Mouse (Mus musculus) limb, embryonic 14.5 days (tissue): ENCODE measurements around the gene Tjp1. TPM values are rescaled to one million over a fixed set of nuclear protein-coding genes. Genes with fewer than 3 reads are reported as not detected.
A peak's percentile ranks its signal among the peaks of the same experiment; 100 is the strongest.

ENCODE experiments used
- ATAC-seq: fragments of 200-750 bp; cut with Nextera tagmentation; 2 replicates; pipeline ENCODE4 v1.8.0; 2017; ENCODE audit warnings: low read depth, moderate number of reproducible peaks, moderate TSS enrichment; ENCODE audit not compliant: low FRiP score
- DNase-seq: peaks from one replicate; pipeline ENCODE4 v3.0.0-alpha.2; 2015; ENCODE audit warnings: low spot score
- H3K27ac ChIP-seq: fragments of 300-500 bp; sonication (generic); replicated peaks from 2 replicates; pipeline ENCODE4 v1.5.1; 2014; ENCODE audit warnings: low read depth, mild to moderate bottlenecking, low read length, moderate library complexity, mixed read lengths
- H3K27me3 ChIP-seq: fragments of 300-500 bp; sonication (generic); 2 replicates; pipeline ENCODE4 v1.6.1; 2014; ENCODE audit warnings: low read length, mixed read lengths; ENCODE audit not compliant: control insufficient read depth, insufficient read depth
- H3K36me3 ChIP-seq: fragments of 300-500 bp; sonication (generic); 2 replicates; pipeline ENCODE4 v1.6.1; 2014; ENCODE audit warnings: mild to moderate bottlenecking, low read length, moderate library complexity, mixed read lengths; ENCODE audit not compliant: control insufficient read depth, insufficient read depth
- H3K4me1 ChIP-seq: fragments of 300-500 bp; sonication (generic); 2 replicates; pipeline ENCODE4 v1.6.1; 2014; ENCODE audit warnings: antibody characterized with exemption, low read length, mixed read lengths; ENCODE audit not compliant: control insufficient read depth, insufficient read depth
- H3K4me2 ChIP-seq: fragments of 300-500 bp; sonication (generic); replicated peaks from 2 replicates; pipeline ENCODE4 v1.6.1; 2014; ENCODE audit warnings: low read depth, mild to moderate bottlenecking, low read length, moderate library complexity; ENCODE audit not compliant: severe bottlenecking
- H3K4me3 ChIP-seq: fragments of 300-500 bp; sonication (generic); replicated peaks from 2 replicates; pipeline ENCODE4 v1.5.1; 2014; ENCODE audit warnings: low read length
- H3K9ac ChIP-seq: fragments of 300-500 bp; sonication (generic); 2 replicates; pipeline ENCODE4 v1.6.1; 2014; ENCODE audit warnings: mild to moderate bottlenecking, low read depth, low read length, moderate library complexity; ENCODE audit not compliant: severe bottlenecking
- H3K9me3 ChIP-seq: fragments of 300-500 bp; sonication (generic); 2 replicates; pipeline ENCODE4 v1.6.1; 2016; ENCODE audit warnings: low read length; ENCODE audit not compliant: control insufficient read depth
- POLR2A ChIP-seq: fragments of 200-500 bp; IDR thresholded peaks from 2 replicates; pipeline ENCODE4 v1.8.0; 2012; ENCODE audit warnings: inconsistent platforms, mild to moderate bottlenecking, moderate library complexity, borderline replicate concordance; ENCODE audit not compliant: insufficient read depth, insufficient read length; ENCODE audit errors: extremely low read depth
- WGBS: fragments of 180-500 bp; shearing (Covaris S2); extraction: QIAGEN DNeasy Blood & Tissue Kit; methylation state at CpG from one replicate; pipeline ENCODE4 v1.1.7; 2014; 5-methylcytosine and 5-hydroxymethylcytosine counted together
- polyA plus RNA-seq, 2 experiments: library from polyadenylated mRNA; depleted of rRNA in 1 of 2; stranded (reverse) in 1 of 2; unstranded in 1 of 2; fragments of >200 nt; fragmentation: Nextera tagmentation in 1 of 2; extraction: Ambion mirVana in 1 of 2; gene quantifications; 2 replicates each; pipeline versions ENCODE4 v1.2.1 to v1.2.3; 2012 to 2014

The Tjp1 gene
- polyA plus RNA-seq, 2 experiments: 17.9 to 37.2 TPM

DNA sequence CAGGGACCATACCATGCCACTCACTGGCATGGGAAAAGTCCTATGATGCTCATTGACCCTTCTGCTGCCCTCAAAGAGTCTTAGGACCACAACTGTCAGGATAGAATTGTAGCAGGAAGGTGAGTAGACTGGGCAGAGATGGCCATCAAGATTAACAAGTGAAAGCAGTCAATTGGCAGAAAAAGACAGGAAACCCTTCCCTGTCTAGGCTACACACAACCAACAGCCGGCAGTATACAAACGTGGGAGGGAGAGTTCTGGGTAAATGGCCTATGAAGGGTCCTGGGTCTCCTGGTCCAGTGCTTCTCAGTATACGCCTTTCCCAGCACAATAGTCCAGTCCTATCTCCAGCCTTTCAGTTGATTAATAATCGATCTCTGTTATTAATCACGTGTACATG lies 89.4 kb downstream of the Tjp1 start:
- Histone ChIP-seq H3K9ac (no peak overlapping the region), H3K9me3 (no peaks in the 10 kb centered on the region), H3K27ac (no peak overlapping the region), H3K27me3 (no peaks in the 10 kb centered on the region), H3K4me3 (no peak overlapping the region), H3K36me3 (no peaks in the 10 kb centered on the region), H3K4me1 (no peaks in the 10 kb centered on the region), H3K4me2 (no peak overlapping the region)
- WGBS: 89% methylated on average over 5 of the region's 5 CpGs
- TF ChIP-seq POLR2A: no peak
- no peak for DNase-seq
- no peak for ATAC-seq

DNA sequence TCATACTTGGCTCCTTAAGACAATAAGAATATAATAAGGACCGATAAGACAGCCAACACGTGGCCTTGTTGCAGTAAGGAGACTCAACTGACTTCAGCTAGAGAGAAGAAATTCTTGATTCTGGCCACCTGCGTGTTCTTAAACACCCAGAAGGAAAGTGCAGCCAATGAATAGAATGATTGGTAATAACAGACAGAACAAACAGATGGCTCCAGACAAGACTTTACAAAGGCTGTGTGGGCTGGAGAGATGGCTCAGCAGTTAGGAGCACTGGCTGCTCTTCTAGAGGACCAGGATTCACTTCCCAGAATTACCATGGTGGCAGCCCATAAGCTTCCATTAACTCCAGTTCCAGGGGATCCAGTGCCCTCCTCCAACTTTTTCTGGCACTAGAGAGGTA lies 90.7 kb downstream of the Tjp1 start:
- H3K27me3 ChIP-seq: no peaks in the 10 kb centered on the region
- WGBS: 69% methylated on average over 3 of the region's 3 CpGs
- H3K27ac ChIP-seq: no peak overlapping the region
- no peak for TF ChIP-seq POLR2A
- DNase-seq: no peak
- ATAC-seq: no peak
- no peak overlapping the region for H3K4me2 ChIP-seq
- H3K4me3 ChIP-seq: no peak overlapping the region
- no peak overlapping the region for H3K9ac ChIP-seq
- H3K4me1 ChIP-seq: no peaks in the 10 kb centered on the region
- no peaks in the 10 kb centered on the region for H3K36me3 ChIP-seq
- H3K9me3 ChIP-seq: no peaks in the 10 kb centered on the region

DNA sequence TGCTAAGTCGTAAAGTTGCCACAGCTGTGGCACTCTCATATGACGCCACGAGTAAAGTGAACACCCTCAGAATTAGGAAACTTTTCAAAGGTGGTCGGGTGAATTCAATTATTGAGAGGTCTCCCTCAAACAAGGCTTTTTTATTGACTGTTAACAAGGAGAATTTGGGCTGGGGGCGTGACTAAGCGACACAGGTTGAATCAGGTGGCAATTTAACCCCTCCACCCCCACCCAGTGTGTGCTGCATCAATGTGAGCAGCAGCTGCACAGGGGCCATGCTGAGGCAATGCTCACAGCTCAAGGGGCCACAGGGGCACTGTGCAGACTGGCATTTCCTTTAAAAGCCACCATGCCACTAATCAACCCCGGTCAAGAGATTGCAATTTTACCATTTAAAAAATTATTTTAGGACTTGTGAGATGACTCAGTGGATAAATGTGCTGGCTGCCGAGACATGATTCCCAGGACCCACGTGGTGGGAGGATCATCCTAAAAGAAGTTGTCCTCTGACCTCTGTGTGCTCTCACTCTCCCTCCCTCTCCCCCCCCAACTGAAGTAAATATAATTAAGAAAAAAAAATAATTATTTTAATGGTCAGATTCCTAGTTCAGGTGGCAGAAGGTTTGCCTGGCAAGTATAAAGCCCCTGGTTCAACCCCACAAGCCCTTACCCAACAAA lies 96.4 kb downstream of the Tjp1 start:
- ATAC-seq: 0 out of 2 replicates have a peak, but pooled peaks have one; percentile 50
- WGBS: 10% methylated on average over 9 of the region's 9 CpGs

DNA sequence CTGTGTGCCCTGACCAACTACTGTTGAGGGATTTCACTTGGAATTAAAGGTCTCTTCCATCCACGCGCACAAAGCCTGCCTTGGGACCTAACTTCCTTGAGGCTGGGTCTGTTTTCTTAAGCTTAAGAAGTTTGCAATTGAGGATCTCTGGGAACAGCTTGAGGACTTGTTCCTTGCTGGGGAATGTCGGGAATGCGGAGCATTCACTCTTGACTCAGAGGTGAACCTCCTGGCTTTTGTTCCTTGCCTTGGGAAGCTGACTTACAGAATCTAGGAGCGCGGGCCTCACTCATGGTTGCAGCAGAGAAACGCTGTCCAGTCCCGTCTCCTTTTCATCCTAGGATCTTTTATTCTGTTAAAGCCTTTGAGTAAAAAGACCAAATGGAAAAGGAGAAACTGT lies 97.2 kb downstream of the Tjp1 start:
- H3K36me3 ChIP-seq: no peaks in the 10 kb centered on the region
- DNase-seq: peak; percentile 12
- H3K9ac ChIP-seq: no peak overlapping the region
- no peak for TF ChIP-seq POLR2A
- H3K4me2 ChIP-seq: no peak overlapping the region
- H3K27ac ChIP-seq: 0 out of 2 replicates have a peak overlapping the region, but pooled peaks have one; percentile 44
- no peak overlapping the region for H3K4me3 ChIP-seq
- WGBS: 12% methylated on average over 8 of the region's 8 CpGs
- ATAC-seq: no peak
- no peaks in the 10 kb centered on the region for H3K27me3 ChIP-seq
- no peaks in the 10 kb centered on the region for H3K9me3 ChIP-seq
- H3K4me1 ChIP-seq: peaks cover 16% of the 10 kb centered on the region

More for the DNA sequence above, 96.4 kb downstream of the Tjp1 start:
- H3K27me3 ChIP-seq: no peaks in the 10 kb centered on the region
- no peaks in the 10 kb centered on the region for H3K9me3 ChIP-seq
- H3K4me2 ChIP-seq: no peak overlapping the region
- H3K27ac ChIP-seq: no peak overlapping the region
- peaks cover 16% of the 10 kb centered on the region for H3K4me1 ChIP-seq
- no peak for TF ChIP-seq POLR2A
- H3K36me3 ChIP-seq: no peaks in the 10 kb centered on the region
- H3K4me3 ChIP-seq: no peak overlapping the region
- H3K9ac ChIP-seq: no peak overlapping the region
- no peak for DNase-seq

DNA sequence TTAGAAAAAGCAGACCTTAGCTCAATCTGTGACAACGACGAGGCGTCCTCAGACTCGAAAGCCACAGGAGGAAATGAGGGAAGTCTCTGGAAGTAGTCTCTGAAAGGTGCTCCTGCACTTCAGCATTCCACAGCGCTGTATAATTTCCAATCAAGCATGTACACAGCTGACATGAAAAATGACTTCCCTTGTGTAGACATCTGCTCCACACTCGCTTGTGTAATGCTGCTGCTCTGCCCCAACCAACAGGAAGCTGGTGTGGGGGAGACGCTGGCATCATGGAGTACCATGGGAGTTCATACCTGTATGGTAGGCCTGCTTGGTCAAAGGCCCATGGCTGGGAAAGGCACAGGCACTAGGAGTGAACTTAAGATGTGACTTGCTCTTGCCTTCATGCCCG lies 103.1 kb downstream of the Tjp1 start:
- H3K27me3 ChIP-seq: no peaks in the 10 kb centered on the region
- DNase-seq (no peak), ATAC-seq (no peak)
- no peaks in the 10 kb centered on the region for H3K9me3 ChIP-seq
- H3K4me3 ChIP-seq: no peak overlapping the region
- 67% methylated on average over 8 of the region's 8 CpGs for WGBS
- H3K4me1 ChIP-seq: peaks cover 4% of the 10 kb centered on the region; the same call in 1 of the 2 replicates
- no peak for TF ChIP-seq POLR2A
- H3K36me3 ChIP-seq: no peaks in the 10 kb centered on the region
- no peak overlapping the region for H3K4me2 ChIP-seq
- H3K27ac ChIP-seq: no peak overlapping the region
- H3K9ac ChIP-seq: no peak overlapping the region

DNA sequence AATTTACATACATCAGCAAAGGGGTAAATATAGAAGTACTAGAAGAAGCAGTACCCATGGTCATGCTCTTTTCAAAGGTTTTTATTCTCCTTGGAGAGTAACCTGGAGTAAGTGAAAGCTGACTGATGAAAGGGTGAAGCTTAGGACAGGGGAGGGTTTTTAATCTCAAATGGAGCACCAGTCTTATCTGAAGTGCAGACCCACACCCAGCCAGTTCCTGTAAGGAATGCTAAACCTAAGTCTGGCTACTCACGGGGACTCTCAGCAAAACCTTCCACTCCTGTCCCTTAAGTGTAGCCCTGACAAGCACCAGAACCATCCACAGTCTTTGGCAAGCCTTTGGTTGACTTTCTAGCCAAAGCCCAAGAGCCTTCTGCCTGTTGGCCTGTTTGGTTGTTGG lies 105.1 kb downstream of the Tjp1 start:
- Histone ChIP-seq H3K4me3 (no peak overlapping the region), H3K4me2 (no peak overlapping the region), H3K27ac (no peak overlapping the region), H3K9me3 (no peaks in the 10 kb centered on the region), H3K27me3 (no peaks in the 10 kb centered on the region), H3K36me3 (no peaks in the 10 kb centered on the region), H3K4me1 (peaks cover 8% of the 10 kb centered on the region; the same call in 1 of the 2 replicates), H3K9ac (no peak overlapping the region)
- ATAC-seq (no peak), DNase-seq (no peak)
- no peak for TF ChIP-seq POLR2A
- 79% methylated on average over 1 of the region's 1 CpGs for WGBS
